8 mouse cellular contexts compared by ENCODE assay signal in the genomic region with DNA sequence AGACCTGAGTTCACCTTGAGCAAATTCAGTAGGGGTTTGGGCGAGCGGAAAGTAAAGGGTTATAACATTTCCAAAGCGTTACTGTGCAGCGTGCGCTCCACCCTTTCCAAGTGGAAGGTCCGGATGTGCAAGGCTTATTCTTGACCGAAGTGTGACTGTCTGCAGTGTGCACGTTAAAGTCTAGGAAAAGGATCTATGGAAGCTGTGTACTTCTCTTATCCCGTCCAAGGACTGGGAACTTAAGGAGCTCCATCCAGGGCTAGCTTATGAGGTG. TPM values are rescaled to one million over a fixed set of nuclear protein-coding genes. Genes with fewer than 3 reads are reported as not detected.
DNase-seq lines count a peak whose midpoint lies in the region; ATAC-seq lines count a peak whose summit lies in the region.

No protein-coding gene starts in this region.

- H3K36me3 ChIP-seq in neural tube, embryonic 11.5 days (ENCODE audit: control insufficient read depth, insufficient read depth, low read length) = peaks cover 2% of the 10 kb centered on the region; the same call in 1 of the 2 replicates
- peaks cover 28% of the 10 kb centered on the region for H3K36me3 ChIP-seq in limb, embryonic 12.5 days
- peaks cover 6% of the 10 kb centered on the region; the same call in 1 of the 2 replicates for H3K36me3 ChIP-seq in stomach, embryonic 15.5 days

- peak overlapping the region; percentile 82 for H3K9ac ChIP-seq in neural tube, embryonic 11.5 days (ENCODE audit: low read length)
- H3K9ac ChIP-seq in limb, embryonic 12.5 days (replicated peaks) = peak overlapping the region; percentile 94
- H3K9ac ChIP-seq in stomach, embryonic 15.5 days = peak overlapping the region; percentile 82

- peak overlapping the region; percentile 67 for H3K4me2 ChIP-seq in neural tube, embryonic 11.5 days (ENCODE audit: low read depth)
- H3K4me2 ChIP-seq in limb, embryonic 12.5 days = peak overlapping the region; percentile 74
- H3K4me2 ChIP-seq in stomach, embryonic 15.5 days = peak overlapping the region; percentile 71

- WGBS in neural tube, embryonic 11.5 days = under 1% methylated on average over 9 of the region's 9 CpGs
- under 1% methylated on average over 9 of the region's 9 CpGs for WGBS in limb, embryonic 12.5 days
- WGBS in stomach, embryonic 15.5 days = under 1% methylated on average over 9 of the region's 9 CpGs

- no peak for ATAC-seq in neural tube, embryonic 11.5 days (ENCODE audit: insufficient read depth, low FRiP score, low TSS enrichment)
- peak; percentile 5 for ATAC-seq in erythroblast, adult 5-6 weeks (replicated peaks; ENCODE audit: low FRiP score, poor library complexity, severe bottlenecking)
- ATAC-seq in limb, embryonic 12.5 days (ENCODE audit: insufficient number of reproducible peaks, insufficient read depth, low FRiP score, low TSS enrichment, low read depth) = peak; percentile 12; the same call in 1 of the 2 replicates
- peak; percentile 12 for ATAC-seq in stomach, embryonic 15.5 days (ENCODE audit: insufficient read depth, low FRiP score, low read depth)

- no peaks in the 10 kb centered on the region for H3K9me3 ChIP-seq in neural tube, embryonic 11.5 days (ENCODE audit: control insufficient read depth, low read length)
- no peaks in the 10 kb centered on the region for H3K9me3 ChIP-seq in limb, embryonic 12.5 days
- no peaks in the 10 kb centered on the region for H3K9me3 ChIP-seq in stomach, embryonic 15.5 days

- H3K4me1 ChIP-seq in neural tube, embryonic 11.5 days (ENCODE audit: control insufficient read depth, insufficient read depth, low read length) = peaks cover 10% of the 10 kb centered on the region
- H3K4me1 ChIP-seq in limb, embryonic 12.5 days (replicated peaks) = peaks cover 24% of the 10 kb centered on the region
- H3K4me1 ChIP-seq in stomach, embryonic 15.5 days = peaks cover 10% of the 10 kb centered on the region; the same call in 1 of the 2 replicates

- no peak for DNase-seq in neural tube, embryonic 11.5 days (ENCODE audit: low spot score)
- DNase-seq in neural tube, embryonic 10.5 days (ENCODE audit: extremely low spot score, low spot score) = no peak
- no peak for DNase-seq in right cerebral cortex, postnatal 36 days (ENCODE audit: low spot score in 2 of 2)
- DNase-seq in embryo, embryonic 11 days = no peak
- no peak for DNase-seq in layer of hippocampus, adult 9-11 months

- H3K4me3 ChIP-seq in neural tube, embryonic 11.5 days (ENCODE audit: low read depth, low read length) = peak overlapping the region; percentile 65
- peak overlapping the region; percentile 72 for H3K4me3 ChIP-seq in limb, embryonic 12.5 days (replicated peaks)
- H3K4me3 ChIP-seq in stomach, embryonic 15.5 days (replicated peaks) = peak overlapping the region; percentile 76

- no peaks in the 10 kb centered on the region for H3K27me3 ChIP-seq in neural tube, embryonic 11.5 days (ENCODE audit: control insufficient read depth, insufficient read depth, low read length)
- no peaks in the 10 kb centered on the region for H3K27me3 ChIP-seq in limb, embryonic 12.5 days
- H3K27me3 ChIP-seq in stomach, embryonic 15.5 days (replicated peaks) = no peaks in the 10 kb centered on the region

- peak overlapping the region; percentile 75 for H3K27ac ChIP-seq in neural tube, embryonic 11.5 days (ENCODE audit: low read depth, low read length)
- peak overlapping the region; percentile 98 for H3K27ac ChIP-seq in limb, embryonic 12.5 days
- peak overlapping the region; percentile 95 for H3K27ac ChIP-seq in stomach, embryonic 15.5 days

RNA-seq across cellular contexts. Expression of a gene that starts 0.9 kb away (rescaled TPM):
- polyA plus RNA-seq in neural tube, embryonic 11.5 days (2014; fragmentation: Nextera tagmentation; extraction: Ambion mirVana) = 171 and 175 TPM in 2 replicates
- total RNA-seq in erythroblast, adult 5-6 weeks (2015; ENCODE audit: low replicate concordance) = 37.2 and 67.4 TPM in 2 replicates
- total RNA-seq in erythroblast, adult 5-6 weeks (2017; ENCODE audit: low replicate concordance) = 39.2 and 80.6 TPM in 2 replicates
- polyA plus RNA-seq in limb, embryonic 12.5 days (2016; fragmentation: Nextera tagmentation; extraction: Ambion mirVana) = 180 and 191 TPM in 2 replicates
- 125 and 136 TPM in 2 replicates for polyA plus RNA-seq in stomach, embryonic 15.5 days (2015; fragmentation: Nextera tagmentation; extraction: Ambion mirVana)
